Comparison of ENCODE assay signal across 13 mouse cellular contexts in genomic region chr13:45466031-45466519, GRCm38 (mm10). TPM values are rescaled to one million over a fixed set of nuclear protein-coding genes. Genes with fewer than 3 reads are reported as not detected.
A peak's percentile ranks its signal among the peaks of the same experiment; 100 is the strongest.
DNase-seq lines count a peak whose midpoint lies in the region; ATAC-seq and TF ChIP-seq lines count a peak whose summit lies in the region.
"Had no signal": no experiment of that assay in that cellular context is flagged by ENCODE, and none has a peak within 500 bp of the region (broad histone marks: within the 10 kb centered on the region; RNA-seq: fewer than 3 reads in every experiment).

No protein-coding gene starts in this region.

- H3K4me1 ChIP-seq in embryonic facial prominence, embryonic 12.5 days: peaks cover 17% of the 10 kb centered on the region
- peaks cover 42% of the 10 kb centered on the region for H3K4me1 ChIP-seq in embryonic facial prominence, embryonic 10.5 days
- peaks cover 19% of the 10 kb centered on the region for H3K4me1 ChIP-seq in kidney, adult 2 months (ENCODE audit: control insufficient read depth, insufficient read depth, low read length)
- peaks cover 15% of the 10 kb centered on the region for H3K4me1 ChIP-seq in neural tube, embryonic 15.5 days

- no peak for TF ChIP-seq POLR2A in kidney, adult 2 months (IDR thresholded peaks at IDR 0.05; ENCODE audit: low read depth, low read length)

- H3K4me2 ChIP-seq in embryonic facial prominence, embryonic 12.5 days (replicated peaks): no peak overlapping the region
- H3K4me2 ChIP-seq in neural tube, embryonic 15.5 days: no peak overlapping the region

- no peaks in the 10 kb centered on the region for H3K9me3 ChIP-seq in embryonic facial prominence, embryonic 12.5 days
- no peaks in the 10 kb centered on the region for H3K9me3 ChIP-seq in embryonic facial prominence, embryonic 10.5 days
- H3K9me3 ChIP-seq in neural tube, embryonic 15.5 days (replicated peaks): no peaks in the 10 kb centered on the region

- H3K27ac ChIP-seq in embryonic facial prominence, embryonic 12.5 days: peak overlapping the region; percentile 58; the same call in 1 of the 2 replicates
- H3K27ac ChIP-seq in embryonic facial prominence, embryonic 10.5 days (replicated peaks): no peak overlapping the region
- no peak overlapping the region for H3K27ac ChIP-seq in kidney, adult 2 months (ENCODE audit: insufficient read depth, low read depth, low read length)
- H3K27ac ChIP-seq in neural tube, embryonic 15.5 days (replicated peaks): peak overlapping the region; percentile 42; the same call in 1 of the 2 replicates
- H3K27ac ChIP-seq: macrophage had no signal

- 46% methylated on average over 10 of the region's 10 CpGs for WGBS in embryonic facial prominence, embryonic 12.5 days
- 65% methylated on average over 10 of the region's 10 CpGs for WGBS in embryonic facial prominence, embryonic 10.5 days
- 35% methylated on average over 10 of the region's 10 CpGs for WGBS in kidney, adult 2 months
- WGBS in neural tube, embryonic 15.5 days: 46% methylated on average over 10 of the region's 10 CpGs

- no peak for TF ChIP-seq CTCF in kidney, adult 2 months (conservative IDR thresholded peaks at IDR 0.05; ENCODE audit: insufficient read depth, insufficient read length, low read depth, low read length)

- ATAC-seq in embryonic facial prominence, embryonic 12.5 days (ENCODE audit: insufficient number of reproducible peaks, insufficient read depth, low FRiP score, low TSS enrichment): no peak
- peak; percentile 53; the same call in 1 of the 2 replicates for ATAC-seq in neural tube, embryonic 15.5 days (ENCODE audit: low FRiP score)
- no peak for ATAC-seq in erythroblast, adult 5-6 weeks (replicated peaks; ENCODE audit: low FRiP score, poor library complexity, severe bottlenecking)
- ATAC-seq: intestine, embryonic 16.5 days had no signal

- no peak for DNase-seq in embryonic facial prominence, embryonic 10.5 days (ENCODE audit: low spot score)
- peak; percentile 72 for DNase-seq in kidney, adult 2 months
- DNase-seq in kidney, adult 18-20 months: no peak
- DNase-seq in ovary, postnatal 36 days (ENCODE audit: low spot score): peak; percentile 13
- no peak for DNase-seq in ovary, adult 18-20 months (ENCODE audit: low spot score)
- DNase-seq: heart, adult 18-20 months; heart, postnatal 10 days; thymus, adult 18-20 months had no signal

- H3K9ac ChIP-seq in embryonic facial prominence, embryonic 12.5 days: no peak overlapping the region
- H3K9ac ChIP-seq in neural tube, embryonic 15.5 days (replicated peaks): no peak overlapping the region

- no peak overlapping the region for H3K4me3 ChIP-seq in embryonic facial prominence, embryonic 12.5 days
- H3K4me3 ChIP-seq in embryonic facial prominence, embryonic 10.5 days: no peak overlapping the region
- no peak overlapping the region for H3K4me3 ChIP-seq in kidney, adult 2 months (ENCODE audit: insufficient read depth, low read depth, low read length)
- H3K4me3 ChIP-seq in neural tube, embryonic 15.5 days (replicated peaks): no peak overlapping the region

- H3K27me3 ChIP-seq in embryonic facial prominence, embryonic 12.5 days: no peaks in the 10 kb centered on the region
- H3K27me3 ChIP-seq in embryonic facial prominence, embryonic 10.5 days (replicated peaks; ENCODE audit: low read depth, poor library complexity, severe bottlenecking): peaks cover 7% of the 10 kb centered on the region; the same call in 1 of the 2 replicates
- no peaks in the 10 kb centered on the region for H3K27me3 ChIP-seq in kidney, adult 2 months (replicated peaks; ENCODE audit: control insufficient read depth, insufficient read depth, low read length)
- peaks cover 19% of the 10 kb centered on the region; the same call in 1 of the 2 replicates for H3K27me3 ChIP-seq in neural tube, embryonic 15.5 days (replicated peaks)

- H3K36me3 ChIP-seq in embryonic facial prominence, embryonic 12.5 days: no peaks in the 10 kb centered on the region
- H3K36me3 ChIP-seq in embryonic facial prominence, embryonic 10.5 days (replicated peaks): no peaks in the 10 kb centered on the region
- H3K36me3 ChIP-seq in kidney, adult 2 months (ENCODE audit: control insufficient read depth, insufficient read depth, low read length): no peaks in the 10 kb centered on the region
- H3K36me3 ChIP-seq in neural tube, embryonic 15.5 days: no peaks in the 10 kb centered on the region

RNA-seq across cellular contexts. Expression of gene Gmpr, which starts 41.2 kb away (rescaled TPM):
- polyA plus RNA-seq in embryonic facial prominence, embryonic 12.5 days (2016; fragmentation: Nextera tagmentation; extraction: Ambion mirVana): 21.2 and 21.4 TPM in 2 replicates
- 22.5 and 25.6 TPM in 2 replicates for polyA plus RNA-seq in embryonic facial prominence, embryonic 10.5 days (2016; fragmentation: Nextera tagmentation; extraction: Ambion mirVana)
- polyA plus RNA-seq in kidney, adult 2 months (2012; rRNA removed): 128 and 131 TPM in 2 replicates
- polyA plus RNA-seq in neural tube, embryonic 15.5 days (2015; fragmentation: Nextera tagmentation; extraction: Ambion mirVana): 49.8 and 64.3 TPM in 2 replicates
- 0.96 and 1.3 TPM in 2 replicates for total RNA-seq in erythroblast, adult 5-6 weeks (2015; ENCODE audit: low replicate concordance)
- 2.4 and 4.6 TPM in 2 replicates for total RNA-seq in erythroblast, adult 5-6 weeks (2017; ENCODE audit: low replicate concordance)

Comparison
In these comparisons a context has a peak if more than half of its experiments do, and no peak if none do; other contexts are left out.
1. H3K27ac ChIP-seq: peak in embryonic facial prominence, embryonic 12.5 days (single experiment) and neural tube, embryonic 15.5 days (single experiment); none in embryonic facial prominence, embryonic 10.5 days (single experiment) and kidney, adult 2 months (single experiment).
2. DNase-seq: peak in kidney, adult 2 months (single experiment) and ovary, postnatal 36 days (single experiment); none in embryonic facial prominence, embryonic 10.5 days (single experiment), kidney, adult 18-20 months (single experiment) and ovary, adult 18-20 months (single experiment).